Mouse (Mus musculus) lung, embryonic 14.5 days (tissue): ENCODE measurements around the gene Cacng6. TPM values are rescaled to one million over a fixed set of nuclear protein-coding genes. Genes with fewer than 3 reads are reported as not detected.
A peak's percentile ranks its signal among the peaks of the same experiment; 100 is the strongest.

Experiments
- ATAC-seq: fragments of 200-750 bp; cut with Nextera tagmentation; 2 replicates; pipeline ENCODE4 v1.8.0; 2017; ENCODE audit warnings: mild to moderate bottlenecking, moderate TSS enrichment, moderate library complexity; ENCODE audit not compliant: insufficient read depth
- DNase-seq: peaks from one replicate; pipeline ENCODE4 v3.0.0-alpha.2; 2015
- H3K27ac ChIP-seq: fragments of 300-500 bp; sonication (generic); 2 replicates; pipeline ENCODE4 v1.5.1; 2014; ENCODE audit warnings: low read depth, mild to moderate bottlenecking, moderate library complexity
- H3K27me3 ChIP-seq: fragments of 300-500 bp; sonication (generic); 2 replicates; pipeline ENCODE4 v1.6.1; 2014; ENCODE audit warnings: low read length, control low read depth; ENCODE audit not compliant: insufficient read depth
- H3K36me3 ChIP-seq: fragments of 300-500 bp; sonication (generic); 2 replicates; pipeline ENCODE4 v1.6.1; 2014; ENCODE audit warnings: control low read depth; ENCODE audit not compliant: insufficient read depth
- H3K4me1 ChIP-seq: fragments of 300-500 bp; sonication (generic); 2 replicates; pipeline ENCODE4 v1.6.1; 2014; ENCODE audit warnings: antibody characterized with exemption, control low read depth; ENCODE audit not compliant: insufficient read depth
- H3K4me2 ChIP-seq: fragments of 300-500 bp; sonication (generic); 2 replicates; pipeline ENCODE4 v1.6.1; 2014; ENCODE audit warnings: mild to moderate bottlenecking
- H3K4me3 ChIP-seq: fragments of 300-500 bp; sonication (generic); 2 replicates; pipeline ENCODE4 v1.5.1; 2014; ENCODE audit warnings: low read depth, low read length
- H3K9ac ChIP-seq: fragments of 300-500 bp; sonication (generic); 2 replicates; pipeline ENCODE4 v1.6.1; 2014
- H3K9me3 ChIP-seq: fragments of 300-500 bp; sonication (generic); 2 replicates; pipeline ENCODE4 v1.6.1; 2016; ENCODE audit warnings: low read depth, low read length, control low read depth
- CTCF ChIP-seq: IDR thresholded peaks from 2 replicates; pipeline ENCODE4 v1.5.1; 2016; ENCODE audit warnings: antibody characterized with exemption, low read depth
- WGBS: fragments of 180-500 bp; shearing (Covaris S2); extraction: QIAGEN DNeasy Blood & Tissue Kit; methylation state at CpG from one replicate; pipeline ENCODE4 v1.1.7; 2014; 5-methylcytosine and 5-hydroxymethylcytosine counted together
- polyA plus RNA-seq: library from polyadenylated mRNA; unstranded; fragments of >200 nt; fragmentation: Nextera tagmentation; extraction: Ambion mirVana; gene quantifications from 2 replicates; pipeline ENCODE4 v1.2.1, GENCODE M21; 2014

Gene Cacng6
- polyA plus RNA-seq, 1 experiment from 2014 or later: not detected

DNA sequence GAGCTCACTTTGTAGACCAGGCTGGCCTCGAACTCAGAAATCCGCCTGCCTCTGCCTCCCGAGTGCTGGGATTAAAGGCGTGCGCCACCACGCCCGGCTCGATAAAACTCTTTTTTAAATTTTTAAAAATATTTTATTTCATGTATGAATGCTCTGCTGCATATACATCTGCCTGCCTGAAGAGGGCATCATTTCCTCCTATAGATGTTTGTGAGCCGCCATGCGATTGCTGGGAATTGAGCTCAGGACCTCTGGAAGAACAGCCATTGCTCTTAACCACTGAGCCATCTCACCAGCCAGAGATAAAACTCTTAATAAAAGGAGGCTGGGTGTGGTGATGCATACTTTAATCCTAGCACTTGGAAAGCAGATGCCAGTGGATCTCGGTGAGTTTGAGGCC is 16.0 kb downstream of the Cacng6 start:
- TF ChIP-seq CTCF: peak; percentile 16; the same call in 1 of the 2 replicates
- no peak for DNase-seq
- Histone ChIP-seq H3K4me2 (no peak overlapping the region), H3K9ac (no peak overlapping the region), H3K27ac (no peak overlapping the region), H3K27me3 (no peaks in the 10 kb centered on the region), H3K4me1 (no peaks in the 10 kb centered on the region), H3K4me3 (no peak overlapping the region), H3K36me3 (no peaks in the 10 kb centered on the region), H3K9me3 (no peaks in the 10 kb centered on the region)
- ATAC-seq: no peak
- WGBS: 85% methylated on average over 10 of the region's 11 CpGs

DNA sequence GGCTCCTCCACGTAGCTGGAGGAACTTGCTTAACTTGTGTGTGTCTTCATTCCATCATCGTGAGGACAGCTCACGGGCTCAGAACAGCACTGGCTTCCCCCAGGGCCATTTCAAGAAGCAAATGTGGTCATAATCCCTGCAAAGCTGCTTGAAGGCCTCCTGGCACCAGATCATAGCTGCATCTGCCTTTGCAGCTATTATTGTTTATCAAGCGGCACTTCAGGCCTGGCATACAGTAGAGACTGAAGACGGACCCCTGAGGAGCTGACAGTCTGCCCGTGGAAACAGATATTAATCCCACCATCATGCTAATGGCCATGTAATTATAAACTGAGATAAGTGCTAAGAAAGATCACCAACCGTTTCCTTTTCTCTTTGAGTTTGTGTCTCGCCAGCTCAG is 16.5 kb downstream of the Cacng6 start:
- no peaks in the 10 kb centered on the region for H3K9me3 ChIP-seq
- ATAC-seq (no peak; the same call in 1 of the 2 replicates), DNase-seq (peak; percentile 45)
- 46% methylated on average over 8 of the region's 8 CpGs for WGBS
- H3K27me3 ChIP-seq: no peaks in the 10 kb centered on the region
- H3K4me3 ChIP-seq: no peak overlapping the region
- H3K9ac ChIP-seq: no peak overlapping the region
- no peak overlapping the region for H3K27ac ChIP-seq
- no peaks in the 10 kb centered on the region for H3K4me1 ChIP-seq
- TF ChIP-seq CTCF: no peak
- H3K36me3 ChIP-seq: no peaks in the 10 kb centered on the region
- H3K4me2 ChIP-seq: no peak overlapping the region

DNA sequence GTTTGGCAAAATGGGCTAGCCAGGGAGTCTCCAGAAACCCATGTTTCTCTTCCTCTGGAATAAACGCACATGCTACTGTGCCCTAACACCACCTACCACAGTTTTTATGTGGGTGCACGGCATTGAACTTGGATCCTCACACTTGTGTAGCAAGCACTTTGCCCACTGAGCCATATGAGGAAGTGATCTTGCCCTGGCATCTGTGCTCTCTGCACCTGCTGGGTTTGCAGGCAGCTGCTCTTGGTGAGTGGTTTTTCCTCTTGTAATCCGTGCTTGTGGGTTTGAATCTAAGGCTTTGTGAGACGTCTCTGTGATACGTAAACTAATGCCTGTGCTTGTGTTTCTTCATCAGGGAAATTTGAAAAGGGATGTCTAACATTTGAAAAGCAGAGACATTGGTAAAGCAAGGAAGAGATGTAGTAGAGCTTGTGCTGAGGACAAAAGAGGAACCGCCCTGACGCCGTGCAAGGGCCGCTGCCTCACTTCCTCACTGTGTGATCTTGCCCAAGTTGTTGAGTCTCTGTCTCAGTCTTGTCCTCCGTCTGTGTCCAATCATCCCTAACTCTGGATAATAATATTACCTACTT is 18.6 kb downstream of the Cacng6 start:
- Histone ChIP-seq H3K36me3 (no peaks in the 10 kb centered on the region), H3K27ac (no peak overlapping the region), H3K9ac (no peak overlapping the region), H3K27me3 (no peaks in the 10 kb centered on the region), H3K4me1 (no peaks in the 10 kb centered on the region), H3K4me3 (no peak overlapping the region), H3K9me3 (no peaks in the 10 kb centered on the region), H3K4me2 (no peak overlapping the region)
- ATAC-seq (no peak), DNase-seq (no peak)
- no peak for TF ChIP-seq CTCF
- 84% methylated on average over 10 of the region's 10 CpGs for WGBS

DNA sequence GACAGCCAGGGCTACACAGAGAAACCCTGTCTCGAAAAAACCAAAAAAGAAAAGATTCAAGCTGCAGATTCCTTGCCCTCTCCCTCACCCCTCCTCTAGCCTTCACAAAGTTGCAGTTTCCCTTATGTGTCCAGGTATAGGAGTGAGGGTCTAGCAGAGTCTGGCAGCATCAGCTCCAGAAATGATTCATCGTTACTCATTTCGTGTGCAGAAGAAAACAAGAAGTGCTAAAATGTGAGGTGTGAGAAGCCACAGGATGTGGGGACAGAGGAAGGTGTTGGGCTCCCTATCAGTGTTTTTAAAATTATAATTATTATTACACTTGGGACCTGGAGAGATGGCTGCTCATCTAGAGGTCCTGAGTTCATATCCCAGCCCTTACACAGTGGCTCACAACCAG is 20.7 kb downstream of the Cacng6 start:
- no peaks in the 10 kb centered on the region for H3K27me3 ChIP-seq
- H3K4me2 ChIP-seq: no peak overlapping the region
- WGBS: 62% methylated on average over 3 of the region's 3 CpGs
- TF ChIP-seq CTCF: no peak
- no peak overlapping the region for H3K27ac ChIP-seq
- H3K36me3 ChIP-seq: no peaks in the 10 kb centered on the region
- no peak for DNase-seq
- H3K4me1 ChIP-seq: no peaks in the 10 kb centered on the region
- no peak overlapping the region for H3K9ac ChIP-seq
- no peak overlapping the region for H3K4me3 ChIP-seq
- no peaks in the 10 kb centered on the region for H3K9me3 ChIP-seq
- ATAC-seq: no peak

DNA sequence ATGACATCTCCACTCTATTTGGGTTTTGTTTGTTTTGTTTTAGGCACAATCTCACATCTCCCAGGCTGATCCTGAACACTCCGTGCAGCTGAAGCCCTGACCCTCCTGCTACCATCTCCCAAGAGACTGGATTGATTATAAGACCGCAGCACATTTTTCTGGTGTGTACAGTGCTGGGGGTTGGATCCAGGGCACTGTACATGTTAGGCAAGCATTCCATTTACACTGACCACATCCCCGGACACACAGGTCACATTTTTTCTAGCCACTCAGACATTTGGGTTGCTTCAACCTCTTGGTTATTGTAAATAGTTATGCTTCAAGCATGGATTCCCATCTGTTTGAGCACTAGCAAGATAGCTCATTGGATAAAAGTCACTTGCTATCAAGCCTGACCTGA is 22.6 kb downstream of the Cacng6 start:
- WGBS: 34% methylated on average over 3 of the region's 3 CpGs
- DNase-seq: no peak

DNA sequence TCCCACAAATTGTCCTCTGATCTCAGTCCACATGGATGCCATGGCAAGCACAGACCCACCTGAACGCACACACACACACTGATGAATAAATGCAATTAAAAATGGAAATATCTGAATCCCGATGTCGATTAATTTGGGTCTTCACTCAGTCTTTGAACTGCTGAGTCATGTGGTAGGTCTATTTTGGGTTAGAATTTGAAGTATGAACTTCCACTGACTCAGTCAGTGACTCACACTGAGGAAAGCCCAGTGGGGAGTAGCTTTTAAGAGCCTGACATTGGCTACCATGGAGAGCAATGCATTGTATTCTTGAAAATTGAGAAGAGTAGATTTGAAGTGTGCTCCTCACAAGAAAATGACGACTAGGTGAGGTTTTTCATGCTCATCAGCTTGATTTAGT is 23.0 kb downstream of the Cacng6 start:
- no peaks in the 10 kb centered on the region for H3K9me3 ChIP-seq
- no peaks in the 10 kb centered on the region for H3K36me3 ChIP-seq
- H3K9ac ChIP-seq: no peak overlapping the region
- H3K4me3 ChIP-seq: no peak overlapping the region
- H3K27me3 ChIP-seq: no peaks in the 10 kb centered on the region
- ATAC-seq (no peak), DNase-seq (no peak)
- H3K27ac ChIP-seq: no peak overlapping the region
- H3K4me2 ChIP-seq: no peak overlapping the region
- H3K4me1 ChIP-seq: no peaks in the 10 kb centered on the region
- TF ChIP-seq CTCF: no peak
- 77% methylated on average over 4 of the region's 4 CpGs for WGBS

More for the DNA sequence above, 22.6 kb downstream of the Cacng6 start:
- H3K4me3 ChIP-seq: no peak overlapping the region
- no peak overlapping the region for H3K4me2 ChIP-seq
- no peaks in the 10 kb centered on the region for H3K36me3 ChIP-seq
- TF ChIP-seq CTCF: no peak
- no peaks in the 10 kb centered on the region for H3K4me1 ChIP-seq
- H3K9ac ChIP-seq: no peak overlapping the region
- no peaks in the 10 kb centered on the region for H3K9me3 ChIP-seq
- no peak for ATAC-seq
- H3K27ac ChIP-seq: no peak overlapping the region
- H3K27me3 ChIP-seq: no peaks in the 10 kb centered on the region

DNA sequence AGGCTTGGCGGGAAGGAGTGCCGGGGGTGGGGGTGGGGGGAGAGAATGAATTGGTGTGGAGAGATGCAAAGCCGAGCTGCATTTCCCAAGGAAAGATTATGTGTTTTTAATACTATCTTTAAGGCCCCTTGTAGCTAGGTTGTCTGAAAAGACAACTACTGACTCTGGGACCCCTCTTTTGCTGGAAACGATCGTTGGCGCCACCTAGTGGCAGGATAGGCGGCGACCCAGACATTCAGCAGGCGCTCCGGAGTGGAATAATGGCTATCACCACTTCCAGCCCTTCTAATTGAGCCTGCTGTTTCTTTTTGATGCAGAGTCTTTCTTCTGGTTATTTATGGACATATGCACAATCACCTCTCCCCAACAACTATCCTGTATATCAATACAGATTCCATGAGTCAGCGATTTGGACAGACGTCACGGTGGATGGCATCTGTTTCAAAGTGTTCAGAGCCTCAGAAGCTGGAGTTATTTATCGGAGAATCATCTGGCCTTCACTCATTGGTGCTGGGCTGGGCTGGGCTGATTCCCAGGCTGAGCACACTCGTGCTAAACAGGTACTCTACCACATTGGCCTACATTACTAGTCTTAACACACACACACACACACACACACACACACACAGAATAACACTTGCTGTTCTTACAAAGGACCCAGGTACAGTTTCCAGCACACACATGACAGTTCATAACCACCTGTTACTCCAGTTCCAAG is 24.9 kb downstream of the Cacng6 start:
- ATAC-seq: peak; percentile 76
- WGBS: 20% methylated on average over 15 of the region's 15 CpGs
- Histone ChIP-seq H3K9me3 (no peaks in the 10 kb centered on the region), H3K4me3 (no peak overlapping the region), H3K9ac (no peak overlapping the region), H3K27ac (no peak overlapping the region), H3K36me3 (no peaks in the 10 kb centered on the region), H3K4me2 (no peak overlapping the region), H3K27me3 (no peaks in the 10 kb centered on the region), H3K4me1 (no peaks in the 10 kb centered on the region)
- DNase-seq: peak; percentile 87
- peak; percentile 87 for TF ChIP-seq CTCF
